Mouse (Mus musculus): ENCODE data around the gene Ppip5k1.
A peak's percentile ranks its signal among the peaks of the same experiment; 100 is the strongest.

- TF ChIP-seq CTCF (IDR thresholded peaks at IDR 0.05) (no peak), EP300 (IDR thresholded peaks at IDR 0.05; ENCODE audit: insufficient read depth, low read depth, low read length) (no peak), POLR2A (IDR thresholded peaks at IDR 0.05; ENCODE audit: insufficient read depth, low read depth, low read length) (peak; percentile 54)
Observed at GRCm38 (mm10) chr2:121294182-121294581, 61.0 kb downstream of the Ppip5k1 start.
